Mouse (Mus musculus): ENCODE results near the gene Scamp2. TPM values are rescaled to one million over a fixed set of nuclear protein-coding genes. Genes with fewer than 3 reads are reported as not detected.

Scamp2 gene
- 10 to 100 TPM; 57.5 to 62.3 TPM for total RNA-seq (2023)

GRCm38 (mm10) chr9:57560861-57561710, at the start of gene Scamp2:
Gene Scamp2 (plus strand): TSS chr9:57560943.

GRCm38 (mm10) chr9:57521056-57521911, 39.5 kb upstream of the Scamp2 start, which contains the start of gene Cox5a:
Gene Cox5a (plus strand): TSS chr9:57521274.

GRCm38 (mm10) chr9:57537044-57537727, 23.6 kb upstream of the Scamp2 start, which contains the start of gene Fam219b:
Gene Fam219b (plus strand): TSS chr9:57537528.

GRCm38 (mm10) chr9:57552139-57552887, 8.4 kb upstream of the Scamp2 start, which contains the start of gene Mpi:
Gene Mpi (minus strand): TSS chr9:57552763.

GRCm38 (mm10) chr9:57589224-57590126, 28.7 kb downstream of the Scamp2 start, which contains the start of gene Ulk3:
Gene Ulk3 (plus strand): TSS chr9:57589452.

GRCm38 (mm10) chr9:57606139-57606851, 45.6 kb downstream of the Scamp2 start, which contains the start of gene Cplx3:
Gene Cplx3 (minus strand): TSS chr9:57606281.

GRCm38 (mm10) chr9:57620674-57621073, 59.9 kb downstream of the Scamp2 start, which contains the start of gene Lman1l:
Gene Lman1l (minus strand): TSS chr9:57620774.

Other genes starting within 250 kb of the Scamp2 start
- gene Ppcdc, start 120.8 kb upstream of the Scamp2 start, total RNA-seq (2023), result 10 to 100 TPM; 54.9 to 63.1 TPM
- gene Scamp5, start 92.9 kb upstream of the Scamp2 start, total RNA-seq (2023), result under 1 TPM in 1 of 2 experiments, not detected in 1; 0.47 TPM
- not detected for gene Rpp25, start 56.9 kb upstream of the Scamp2 start, total RNA-seq (2023)
- 100 to 1,000 TPM in 1 of 2 experiments, 10 to 100 TPM in 1; 87.5 to 109 TPM for gene Cox5a, start 39.7 kb upstream of the Scamp2 start, total RNA-seq (2023)
- gene Fam219b, start 23.4 kb upstream of the Scamp2 start, total RNA-seq (2023), result 10 to 100 TPM; 17.1 to 19.7 TPM
- 10 to 100 TPM; 11.5 to 15.4 TPM for gene Mpi, start 8.2 kb upstream of the Scamp2 start, total RNA-seq (2023)
- 10 to 100 TPM; 75.2 to 79.6 TPM for gene Ulk3, start 28.5 kb downstream of the Scamp2 start, total RNA-seq (2023)
- gene Cplx3, start 45.3 kb downstream of the Scamp2 start, total RNA-seq (2023), result under 1 TPM; 0.38 to 0.50 TPM
- 1 to 10 TPM; 1.8 to 4.1 TPM for gene Lman1l, start 59.8 kb downstream of the Scamp2 start, total RNA-seq (2023)
- 100 to 1,000 TPM; 332 to 355 TPM for gene Csk, start 92.7 kb downstream of the Scamp2 start, total RNA-seq (2023)
- not detected for gene Cyp1a2, start 122.8 kb downstream of the Scamp2 start, total RNA-seq (2023)
- under 1 TPM in 1 of 2 experiments, not detected in 1; 0.20 TPM for gene Cyp1a1, start 127.0 kb downstream of the Scamp2 start, total RNA-seq (2023)
- 10 to 100 TPM; 22.4 to 22.9 TPM for gene Edc3, start 147.6 kb downstream of the Scamp2 start, total RNA-seq (2023)
- 100 to 1,000 TPM; 187 to 199 TPM for gene Clk3, start 204.9 kb downstream of the Scamp2 start, total RNA-seq (2023)

Measured in T-cell, adult 66 days (primary cell).